Mouse (Mus musculus): ENCODE data around the gene Olfr480. TPM values are rescaled to one million over a fixed set of nuclear protein-coding genes. Genes with fewer than 3 reads are reported as not detected.

Olfr480 gene
- polyA plus RNA-seq (2014; fragmentation: Nextera tagmentation; extraction: Ambion mirVana), result not detected in 2 replicates

DNA sequence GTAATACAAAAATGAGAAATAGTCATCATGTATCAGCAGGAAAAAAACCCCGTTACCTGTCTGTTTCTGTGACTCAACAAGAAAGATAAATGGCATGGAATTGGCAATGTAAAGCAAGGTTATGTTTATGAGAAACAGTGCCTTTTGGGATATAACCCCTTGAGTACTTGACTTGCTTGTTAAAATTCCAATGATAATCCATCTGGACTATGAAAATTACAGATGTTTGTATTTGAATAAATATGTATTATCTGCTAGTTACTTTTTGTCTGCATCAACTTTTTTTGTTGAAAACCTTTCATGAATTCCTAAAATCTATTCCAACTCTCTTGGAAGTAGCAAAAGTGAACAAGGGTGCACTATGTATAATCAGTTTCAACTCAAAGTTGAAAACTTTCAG is at the start of gene Olfr480:
Olfr480 (minus strand) TSS at position 101 of the 400 bp plus-strand sequence.
- Histone ChIP-seq H3K4me3 (ENCODE audit: low read depth, low read length) (no peak within 1 kb of the TSS), H3K9ac (ENCODE audit: low read depth, low read length) (no peak within 1 kb of the TSS), H3K27ac (ENCODE audit: low read depth, low read length) (no peak within 1 kb of the TSS), H3K9me3 (ENCODE audit: control insufficient read depth, low read length) (no peaks in the 10 kb centered on the region), H3K4me1 (replicated peaks; ENCODE audit: control insufficient read depth, insufficient read depth, low read length) (no peaks in the 10 kb centered on the region), H3K36me3 (ENCODE audit: control insufficient read depth, insufficient read depth, low read length) (no peaks in the 10 kb centered on the region), H3K27me3 (ENCODE audit: control insufficient read depth, insufficient read depth, low read length) (no peaks in the 10 kb centered on the region), H3K4me2 (replicated peaks; ENCODE audit: low read depth, low read length) (no peak within 1 kb of the TSS)
- ATAC-seq (ENCODE audit: low FRiP score) (no peak), DNase-seq (ENCODE audit: low spot score) (no peak)
- 93% methylated on average over 1 of the region's 1 CpGs for WGBS

DNA sequence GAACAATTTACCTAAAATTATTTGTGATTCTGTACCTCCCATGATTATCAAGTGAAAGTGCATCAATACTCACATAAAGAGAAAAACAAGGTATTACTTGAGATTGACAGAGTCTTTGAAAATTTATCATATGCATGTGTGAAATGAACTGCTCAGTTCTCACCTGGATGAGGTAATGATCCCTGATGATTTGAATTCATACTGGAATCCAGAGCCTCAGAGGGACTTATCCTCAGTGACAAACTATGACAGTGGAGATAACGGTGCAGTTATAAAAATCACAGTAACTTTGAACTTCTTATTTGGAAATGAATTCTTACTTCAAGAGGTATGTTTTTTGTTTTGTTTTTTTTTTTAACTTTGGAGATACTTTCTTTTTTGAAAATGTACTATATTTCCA is 33.4 kb upstream of the Olfr480 start, which contains the start of gene Olfr483:
Olfr483 (plus strand) TSS at position 301 of the 400 bp plus-strand sequence.
- Histone ChIP-seq H3K4me3 (ENCODE audit: low read depth, low read length) (no peak within 1 kb of the TSS), H3K9me3 (ENCODE audit: control insufficient read depth, low read length) (no peaks in the 10 kb centered on the region), H3K27me3 (ENCODE audit: control insufficient read depth, insufficient read depth, low read length) (no peaks in the 10 kb centered on the region), H3K27ac (ENCODE audit: low read depth, low read length) (no peak within 1 kb of the TSS), H3K4me1 (replicated peaks; ENCODE audit: control insufficient read depth, insufficient read depth, low read length) (no peaks in the 10 kb centered on the region), H3K4me2 (replicated peaks; ENCODE audit: low read depth, low read length) (no peak within 1 kb of the TSS), H3K36me3 (ENCODE audit: control insufficient read depth, insufficient read depth, low read length) (no peaks in the 10 kb centered on the region), H3K9ac (ENCODE audit: low read depth, low read length) (no peak within 1 kb of the TSS)
- 86% methylated on average over 1 of the region's 1 CpGs for WGBS
- DNase-seq (ENCODE audit: low spot score) (no peak), ATAC-seq (ENCODE audit: low FRiP score) (no peak)

DNA sequence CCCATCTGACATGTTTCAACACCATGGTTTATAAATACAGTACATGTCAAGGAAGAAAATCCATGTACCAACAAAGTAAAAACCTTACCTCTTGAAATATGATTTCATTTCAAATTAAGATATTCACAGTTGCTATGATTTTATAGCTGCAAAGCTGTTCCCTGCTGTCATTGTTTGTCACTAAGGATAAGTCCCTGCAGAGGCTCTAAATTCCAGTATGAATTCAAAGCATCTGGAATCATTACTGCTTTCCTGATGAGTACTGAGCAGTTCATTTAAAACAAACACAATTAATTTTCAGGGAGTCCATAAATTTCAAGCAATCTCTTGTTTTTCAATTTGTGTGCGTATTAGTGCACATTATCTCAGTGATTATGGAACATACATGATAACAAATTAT is 30.3 kb upstream of the Olfr480 start, which contains the start of gene Olfr482:
Olfr482 (minus strand) TSS at position 101 of the 400 bp plus-strand sequence.
- no peak within 1 kb of the TSS for H3K4me3 ChIP-seq (ENCODE audit: low read depth, low read length)

DNA sequence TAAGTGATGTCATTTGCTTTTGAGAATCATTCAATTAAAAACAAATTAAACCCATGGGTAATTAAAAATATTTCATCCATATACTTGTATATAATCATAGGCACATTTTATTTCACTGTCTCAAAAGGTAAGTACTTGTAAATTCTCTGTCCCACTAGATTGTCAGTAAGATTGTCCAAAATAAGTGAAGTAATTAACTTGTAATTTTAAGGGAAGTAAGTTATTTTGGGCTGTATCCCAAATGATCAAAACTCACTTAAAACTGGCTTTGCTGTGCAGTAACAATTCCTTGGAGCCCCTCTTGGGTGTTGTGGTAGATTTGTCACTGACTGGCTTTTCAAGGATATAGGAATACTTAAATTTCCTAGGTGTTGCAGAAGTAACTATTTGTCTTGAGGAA is 12.4 kb upstream of the Olfr480 start, which contains the start of gene Olfr481:
Olfr481 (plus strand) TSS at position 301 of the 400 bp plus-strand sequence.
- Histone ChIP-seq H3K27ac (ENCODE audit: low read depth, low read length) (no peak within 1 kb of the TSS), H3K27me3 (ENCODE audit: control insufficient read depth, insufficient read depth, low read length) (no peaks in the 10 kb centered on the region), H3K4me3 (ENCODE audit: low read depth, low read length) (no peak within 1 kb of the TSS), H3K9ac (ENCODE audit: low read depth, low read length) (no peak within 1 kb of the TSS), H3K9me3 (ENCODE audit: control insufficient read depth, low read length) (no peaks in the 10 kb centered on the region), H3K36me3 (ENCODE audit: control insufficient read depth, insufficient read depth, low read length) (no peaks in the 10 kb centered on the region), H3K4me2 (replicated peaks; ENCODE audit: low read depth, low read length) (no peak within 1 kb of the TSS), H3K4me1 (replicated peaks; ENCODE audit: control insufficient read depth, insufficient read depth, low read length) (no peaks in the 10 kb centered on the region)
- ATAC-seq (ENCODE audit: low FRiP score) (no peak), DNase-seq (ENCODE audit: low spot score) (no peak)

More for the DNA sequence above, 30.3 kb upstream of the Olfr480 start, which contains the start of gene Olfr482:
- no peak for DNase-seq (ENCODE audit: low spot score)
- Histone ChIP-seq H3K27ac (ENCODE audit: low read depth, low read length) (no peak within 1 kb of the TSS), H3K27me3 (ENCODE audit: control insufficient read depth, insufficient read depth, low read length) (no peaks in the 10 kb centered on the region), H3K4me2 (replicated peaks; ENCODE audit: low read depth, low read length) (no peak within 1 kb of the TSS), H3K36me3 (ENCODE audit: control insufficient read depth, insufficient read depth, low read length) (no peaks in the 10 kb centered on the region), H3K4me1 (replicated peaks; ENCODE audit: control insufficient read depth, insufficient read depth, low read length) (no peaks in the 10 kb centered on the region), H3K9me3 (ENCODE audit: control insufficient read depth, low read length) (no peaks in the 10 kb centered on the region), H3K9ac (ENCODE audit: low read depth, low read length) (no peak within 1 kb of the TSS)
- no peak for ATAC-seq (ENCODE audit: low FRiP score)
- 93% methylated on average over 1 of the region's 1 CpGs for WGBS

DNA sequence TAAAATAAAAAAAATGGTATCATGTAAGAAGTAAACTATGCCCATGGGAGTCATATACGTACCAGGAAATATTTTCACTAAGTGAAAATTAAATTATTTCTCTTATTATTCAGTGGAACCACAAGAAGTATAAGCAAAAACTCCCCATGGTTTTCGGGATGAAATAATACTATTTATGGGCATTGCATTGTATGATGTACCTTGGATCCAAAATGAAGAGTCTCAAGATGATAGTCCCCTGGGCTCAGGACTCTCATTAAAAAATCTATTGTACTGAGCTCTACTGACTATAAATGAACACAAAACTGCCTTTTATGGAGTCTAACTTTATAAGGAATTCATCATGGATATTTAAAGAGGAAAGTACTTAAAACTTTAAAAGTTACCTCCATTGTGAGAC is 16.8 kb downstream of the Olfr480 start, which contains the start of gene Olfr479:
Olfr479 (plus strand) TSS at position 301 of the 400 bp plus-strand sequence.
- no peaks in the 10 kb centered on the region for H3K4me1 ChIP-seq (replicated peaks; ENCODE audit: control insufficient read depth, insufficient read depth, low read length)
- H3K4me3 ChIP-seq (ENCODE audit: low read depth, low read length), result no peak within 1 kb of the TSS
- no peaks in the 10 kb centered on the region for H3K9me3 ChIP-seq (ENCODE audit: control insufficient read depth, low read length)
- ATAC-seq (ENCODE audit: low FRiP score) (no peak), DNase-seq (ENCODE audit: low spot score) (no peak)
- H3K27ac ChIP-seq (ENCODE audit: low read depth, low read length), result no peak within 1 kb of the TSS
- H3K9ac ChIP-seq (ENCODE audit: low read depth, low read length), result no peak within 1 kb of the TSS
- WGBS, result 91% methylated on average over 2 of the region's 2 CpGs
- no peaks in the 10 kb centered on the region for H3K27me3 ChIP-seq (ENCODE audit: control insufficient read depth, insufficient read depth, low read length)
- no peaks in the 10 kb centered on the region for H3K36me3 ChIP-seq (ENCODE audit: control insufficient read depth, insufficient read depth, low read length)
- no peak within 1 kb of the TSS for H3K4me2 ChIP-seq (replicated peaks; ENCODE audit: low read depth, low read length)

DNA sequence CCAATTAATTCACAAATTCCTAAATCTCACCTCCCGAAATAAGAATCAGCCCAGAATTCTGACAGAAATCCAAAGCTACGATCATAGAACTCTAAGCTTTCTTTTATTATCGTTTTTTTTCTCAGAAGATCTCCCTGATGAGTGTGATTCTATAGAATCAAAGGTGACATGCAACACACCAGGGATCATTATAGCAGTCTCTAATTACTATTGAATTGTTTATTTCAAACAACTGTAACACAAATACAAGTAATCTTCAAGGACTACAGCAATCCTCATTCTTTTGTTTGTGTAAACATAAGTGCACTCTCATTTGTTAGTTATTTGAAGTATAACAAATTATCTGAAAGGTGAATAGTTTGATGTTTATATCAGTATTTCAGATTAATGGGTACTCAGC is 33.3 kb downstream of the Olfr480 start, which contains the start of gene Olfr478:
Olfr478 (minus strand) TSS at position 101 of the 400 bp plus-strand sequence.
- 86% methylated on average over 3 of the region's 3 CpGs for WGBS
- Histone ChIP-seq H3K9ac (ENCODE audit: low read depth, low read length) (no peak within 1 kb of the TSS), H3K27ac (ENCODE audit: low read depth, low read length) (no peak within 1 kb of the TSS), H3K36me3 (ENCODE audit: control insufficient read depth, insufficient read depth, low read length) (no peaks in the 10 kb centered on the region), H3K4me1 (replicated peaks; ENCODE audit: control insufficient read depth, insufficient read depth, low read length) (no peaks in the 10 kb centered on the region), H3K9me3 (ENCODE audit: control insufficient read depth, low read length) (no peaks in the 10 kb centered on the region), H3K4me2 (replicated peaks; ENCODE audit: low read depth, low read length) (no peak within 1 kb of the TSS), H3K4me3 (ENCODE audit: low read depth, low read length) (no peak within 1 kb of the TSS), H3K27me3 (ENCODE audit: control insufficient read depth, insufficient read depth, low read length) (no peaks in the 10 kb centered on the region)
- no peak for DNase-seq (ENCODE audit: low spot score)
- no peak for ATAC-seq (ENCODE audit: low FRiP score)

Other genes with a start within 250 kb of the Olfr480 start
- gene Olfr469, start 241.8 kb downstream of the Olfr480 start, polyA plus RNA-seq (2014; fragmentation: Nextera tagmentation; extraction: Ambion mirVana), result not detected in 2 replicates
- not detected in 2 replicates for gene Olfr470, start 219.9 kb downstream of the Olfr480 start, polyA plus RNA-seq (2014; fragmentation: Nextera tagmentation; extraction: Ambion mirVana)
- not detected in 2 replicates for gene Olfr472, start 169.4 kb downstream of the Olfr480 start, polyA plus RNA-seq (2014; fragmentation: Nextera tagmentation; extraction: Ambion mirVana)
- not detected in 2 replicates for gene Olfr473, start 136.9 kb downstream of the Olfr480 start, polyA plus RNA-seq (2014; fragmentation: Nextera tagmentation; extraction: Ambion mirVana)
- not detected in 2 replicates for gene Olfr474, start 112.7 kb downstream of the Olfr480 start, polyA plus RNA-seq (2014; fragmentation: Nextera tagmentation; extraction: Ambion mirVana)
- not detected in 2 replicates for gene Olfr476, start 102.5 kb downstream of the Olfr480 start, polyA plus RNA-seq (2014; fragmentation: Nextera tagmentation; extraction: Ambion mirVana)
- gene Olfr477, start 80.7 kb downstream of the Olfr480 start, polyA plus RNA-seq (2014; fragmentation: Nextera tagmentation; extraction: Ambion mirVana), result not detected in 2 replicates
- gene Olfr478, start 33.4 kb downstream of the Olfr480 start, polyA plus RNA-seq (2014; fragmentation: Nextera tagmentation; extraction: Ambion mirVana), result not detected in 2 replicates
- not detected in 2 replicates for gene Olfr479, start 16.7 kb downstream of the Olfr480 start, polyA plus RNA-seq (2014; fragmentation: Nextera tagmentation; extraction: Ambion mirVana)
- gene Olfr481, start 12.5 kb upstream of the Olfr480 start, polyA plus RNA-seq (2014; fragmentation: Nextera tagmentation; extraction: Ambion mirVana), result not detected in 2 replicates
- 0.07 TPM in 1 of 2 replicates, not detected in the other for gene Olfr482, start 30.2 kb upstream of the Olfr480 start, polyA plus RNA-seq (2014; fragmentation: Nextera tagmentation; extraction: Ambion mirVana)
- not detected in 2 replicates for gene Olfr483, start 33.5 kb upstream of the Olfr480 start, polyA plus RNA-seq (2014; fragmentation: Nextera tagmentation; extraction: Ambion mirVana)
- not detected in 2 replicates for gene Olfr484, start 60.1 kb upstream of the Olfr480 start, polyA plus RNA-seq (2014; fragmentation: Nextera tagmentation; extraction: Ambion mirVana)
- gene Olfr485, start 92.5 kb upstream of the Olfr480 start, polyA plus RNA-seq (2014; fragmentation: Nextera tagmentation; extraction: Ambion mirVana), result not detected in 2 replicates
- not detected in 2 replicates for gene Olfr486, start 105.4 kb upstream of the Olfr480 start, polyA plus RNA-seq (2014; fragmentation: Nextera tagmentation; extraction: Ambion mirVana)
- gene Olfr487, start 147.3 kb upstream of the Olfr480 start, polyA plus RNA-seq (2014; fragmentation: Nextera tagmentation; extraction: Ambion mirVana), result not detected in 2 replicates
- gene Olfr488, start 191.0 kb upstream of the Olfr480 start, polyA plus RNA-seq (2014; fragmentation: Nextera tagmentation; extraction: Ambion mirVana), result not detected in 2 replicates
- gene Olfr490, start 221.6 kb upstream of the Olfr480 start, polyA plus RNA-seq (2014; fragmentation: Nextera tagmentation; extraction: Ambion mirVana), result not detected in 2 replicates
- gene Olfr491, start 246.1 kb upstream of the Olfr480 start, polyA plus RNA-seq (2014; fragmentation: Nextera tagmentation; extraction: Ambion mirVana), result not detected in 2 replicates